Mouse (Mus musculus) retina, postnatal 7 days (tissue): ENCODE data around the gene Gstt2.

Source experiments
- DNase-seq: peaks from one replicate; pipeline ENCODE4 v3.0.0-alpha.2; 2012; ENCODE audit warnings: low read depth, low spot score

Gene Gstt2

GRCm38 (mm10) chr10:75837248-75837759, at the start of gene Gstt2:
Gene Gstt2 (minus strand): TSS chr10:75837424.
- peak; percentile 88 for DNase-seq

GRCm38 (mm10) chr10:75884742-75885141, 47.5 kb upstream of the Gstt2 start:
- DNase-seq = no peak

- peak; percentile 81 for DNase-seq
These were observed 46.0 kb upstream of the Gstt2 start for GRCm38 (mm10) chr10:75883232-75883552.

- no peak for DNase-seq
These were observed 45.4 kb upstream of the Gstt2 start for GRCm38 (mm10) chr10:75882433-75883231.

GRCm38 (mm10) chr10:75881578-75882432, 44.6 kb upstream of the Gstt2 start:
- DNase-seq = no peak

GRCm38 (mm10) chr10:75880771-75881577, 43.8 kb upstream of the Gstt2 start:
- DNase-seq = no peak

GRCm38 (mm10) chr10:75880351-75880750, 43.1 kb upstream of the Gstt2 start:
- no peak for DNase-seq

GRCm38 (mm10) chr10:75878836-75879235, 41.6 kb upstream of the Gstt2 start:
- no peak for DNase-seq

GRCm38 (mm10) chr10:75873543-75874170, 36.4 kb upstream of the Gstt2 start:
- DNase-seq = no peak

GRCm38 (mm10) chr10:75872915-75873542, 35.8 kb upstream of the Gstt2 start:
- DNase-seq = peak; percentile 53

GRCm38 (mm10) chr10:75872025-75872914, 35.0 kb upstream of the Gstt2 start:
- DNase-seq = no peak

- DNase-seq = no peak
These were observed 24.4 kb upstream of the Gstt2 start for GRCm38 (mm10) chr10:75861587-75861986.

GRCm38 (mm10) chr10:75860746-75861145, 23.5 kb upstream of the Gstt2 start:
- DNase-seq = no peak

- DNase-seq = peak; percentile 81
These were observed 22.7 kb upstream of the Gstt2 start, which contains the start of gene Mif for GRCm38 (mm10) chr10:75859786-75860470. Gene Mif (minus strand): TSS chr10:75860240.

- DNase-seq = no peak
These were observed 22.0 kb upstream of the Gstt2 start for GRCm38 (mm10) chr10:75859107-75859746.

GRCm38 (mm10) chr10:75857598-75857997, 20.4 kb upstream of the Gstt2 start:
- DNase-seq = no peak

GRCm38 (mm10) chr10:75856976-75857375, 19.8 kb upstream of the Gstt2 start:
- no peak for DNase-seq

- DNase-seq = no peak
These were observed 19.1 kb upstream of the Gstt2 start for GRCm38 (mm10) chr10:75856155-75856907.
